Mouse (Mus musculus) right cerebral cortex, postnatal 25 days (tissue): ENCODE data around the gene Pan2.
"Not testable (repeated sequence)": the region's sequence is repeated elsewhere in the genome, so short reads cannot be mapped to it uniquely, and the experiment has no call there.

Experiments
- DNase-seq: peaks from one replicate; pipeline ENCODE4 v3.0.0; 2022

Pan2 gene

DNA sequence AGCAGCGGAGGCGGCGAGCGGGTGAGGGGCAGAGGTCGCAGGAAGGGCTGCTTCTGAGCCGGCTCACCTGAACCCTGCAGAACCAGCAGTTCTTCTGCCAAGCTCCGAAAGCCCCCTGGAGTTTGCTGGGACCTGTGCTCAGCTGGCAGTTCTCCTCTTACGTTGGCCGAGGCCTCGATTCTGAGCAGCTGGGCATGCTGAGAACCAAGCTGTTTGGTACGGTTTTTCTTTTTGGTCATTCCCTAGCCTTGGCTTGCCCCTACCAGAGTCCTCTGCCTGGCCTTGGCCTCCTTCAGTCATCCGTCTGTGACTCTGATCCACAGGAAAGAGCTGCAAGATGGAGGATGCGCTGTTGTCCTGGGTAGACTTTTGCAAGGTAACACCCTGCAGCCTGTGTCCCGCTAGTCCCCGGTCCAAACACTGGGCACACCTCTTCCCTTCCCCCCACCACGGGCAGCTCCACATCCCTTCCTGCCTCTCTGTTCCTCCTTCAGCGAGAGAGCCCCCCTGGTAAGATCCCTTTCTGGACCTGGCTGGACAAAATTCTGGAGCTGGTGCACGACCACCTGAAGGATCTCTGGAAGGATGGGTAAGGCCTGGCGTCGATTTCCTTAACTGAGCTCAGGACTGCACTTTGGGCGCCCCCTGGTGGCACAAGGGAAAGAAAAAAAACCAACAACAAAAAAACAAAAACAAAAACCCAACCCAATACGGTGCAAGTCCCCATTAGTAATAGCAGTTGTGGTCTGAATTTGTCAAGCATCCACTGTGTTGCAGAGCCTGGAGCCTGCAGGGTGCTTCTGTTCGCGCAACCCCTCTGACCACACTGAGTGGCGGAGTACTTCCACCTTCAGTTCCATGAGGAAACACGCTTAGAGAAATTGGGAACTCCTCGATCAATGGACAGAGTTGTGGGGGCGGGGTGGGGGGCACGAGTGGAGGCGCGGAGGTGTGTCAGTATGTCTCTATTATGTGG, 19.2 kb upstream of the Pan2 start:
- DNase-seq = peak; percentile 33

DNA sequence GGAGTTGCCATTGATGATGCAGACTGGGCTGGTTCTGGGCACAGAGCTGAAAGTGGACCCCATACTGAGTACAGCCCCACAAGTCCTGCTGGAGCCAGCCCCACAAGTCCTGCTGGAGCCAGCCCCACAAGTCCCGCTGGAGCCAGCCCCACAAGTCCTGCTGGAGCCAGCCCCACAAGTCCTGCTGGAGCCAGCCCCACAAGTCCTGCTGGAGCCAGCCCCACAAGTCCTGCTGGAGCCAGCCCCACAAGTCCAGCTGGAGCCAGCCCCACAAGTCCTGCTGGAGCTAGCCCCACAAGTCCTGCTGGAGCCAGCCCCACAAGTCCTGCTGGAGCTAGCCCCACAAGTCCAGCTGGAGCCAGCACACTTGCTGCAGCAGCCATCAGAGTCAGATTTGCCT, 12.5 kb upstream of the Pan2 start:
- DNase-seq = not testable (repeated sequence)

DNA sequence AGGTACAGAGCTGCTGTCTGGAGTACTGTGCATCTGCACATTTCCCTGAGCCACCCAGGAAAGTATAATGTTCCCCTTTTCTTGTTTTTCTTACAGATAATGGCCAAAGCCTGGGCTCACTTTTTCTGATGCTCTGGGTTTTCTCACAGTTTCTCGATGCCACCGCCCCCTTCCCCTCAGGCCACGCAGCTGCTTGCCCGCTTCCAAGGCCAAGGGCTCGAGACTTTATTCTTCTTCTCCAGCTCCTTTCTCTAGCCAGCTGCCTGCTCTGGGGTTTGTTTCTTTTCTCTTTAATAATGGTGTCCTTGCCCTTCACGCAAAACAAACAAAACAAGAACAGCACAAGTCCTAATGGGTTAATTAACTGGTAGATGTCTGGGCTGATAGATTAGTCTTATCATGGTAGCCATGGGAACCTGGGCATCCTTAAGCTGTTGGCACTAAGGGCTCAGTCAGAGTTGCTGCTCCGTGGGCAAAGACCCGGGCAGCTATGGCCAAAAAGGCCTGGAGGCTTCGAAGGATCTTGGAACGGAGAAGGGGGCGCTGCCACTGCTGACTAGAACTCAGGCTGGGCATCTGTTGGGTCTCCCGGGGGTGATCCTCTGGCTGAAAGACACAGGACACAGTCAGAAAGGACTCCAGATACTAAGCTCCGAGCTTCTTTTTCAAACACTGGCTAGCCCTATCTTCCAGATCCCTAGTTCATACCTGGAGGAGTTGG, 6.6 kb upstream of the Pan2 start:
- DNase-seq = no peak

DNA sequence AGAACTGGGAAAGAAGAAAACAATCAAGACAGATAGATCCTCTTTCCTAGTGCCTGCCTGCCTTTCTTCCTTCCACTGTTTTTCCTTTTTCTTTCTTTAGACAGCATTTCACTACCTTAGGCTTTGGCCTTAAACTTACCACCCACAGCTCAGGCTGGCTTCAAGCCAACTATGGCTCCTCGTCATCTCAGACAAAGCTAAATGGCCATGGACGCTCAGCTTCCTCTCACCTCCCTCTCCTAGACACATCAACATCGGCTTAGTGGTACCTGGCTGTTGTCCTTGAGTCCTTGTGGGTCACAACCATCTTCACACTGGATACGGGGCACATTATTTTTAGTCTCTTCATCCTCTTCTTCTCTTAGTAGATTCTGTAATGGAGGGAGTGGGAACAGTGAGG, 5.9 kb upstream of the Pan2 start:
- no peak for DNase-seq

DNA sequence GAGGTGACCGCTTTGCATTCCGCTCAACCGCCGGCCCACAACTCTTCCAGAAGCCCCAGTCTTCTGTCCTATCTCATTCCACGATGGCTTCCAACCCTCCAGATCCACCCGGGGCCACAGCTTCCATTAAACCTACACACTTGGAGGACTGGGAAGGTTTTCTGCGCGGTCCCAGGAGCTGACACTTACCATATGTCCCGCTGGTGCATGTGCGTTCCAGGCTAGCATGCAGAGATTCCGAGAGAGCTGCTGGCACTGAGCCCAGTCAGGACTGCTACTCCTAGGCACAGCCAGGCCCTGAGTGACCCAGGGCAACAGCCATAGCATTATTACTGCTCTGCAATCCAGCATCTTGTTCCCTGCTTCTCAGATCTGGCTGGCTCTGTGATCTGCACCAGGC, 5.5 kb upstream of the Pan2 start:
- DNase-seq = no peak

DNA sequence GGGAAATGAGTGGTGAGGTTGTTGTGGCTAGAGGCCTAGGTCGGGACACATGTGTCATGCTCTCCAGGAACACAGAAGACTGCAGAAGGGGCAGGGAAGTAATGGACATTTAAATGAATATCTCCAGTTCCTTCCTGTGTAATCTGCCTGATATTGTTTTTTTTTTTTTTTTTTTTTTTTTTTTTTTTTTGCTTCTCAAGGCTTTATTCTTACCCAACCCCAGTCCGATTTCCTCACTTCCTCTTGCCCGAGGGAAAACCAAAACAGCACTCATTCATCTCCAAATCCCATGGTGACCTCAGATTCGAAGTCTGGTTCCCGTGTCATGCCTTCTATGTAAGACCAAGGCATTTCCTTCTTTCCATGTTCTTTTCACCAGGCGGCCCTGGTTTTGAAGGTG, 4.9 kb upstream of the Pan2 start:
- DNase-seq = no peak

DNA sequence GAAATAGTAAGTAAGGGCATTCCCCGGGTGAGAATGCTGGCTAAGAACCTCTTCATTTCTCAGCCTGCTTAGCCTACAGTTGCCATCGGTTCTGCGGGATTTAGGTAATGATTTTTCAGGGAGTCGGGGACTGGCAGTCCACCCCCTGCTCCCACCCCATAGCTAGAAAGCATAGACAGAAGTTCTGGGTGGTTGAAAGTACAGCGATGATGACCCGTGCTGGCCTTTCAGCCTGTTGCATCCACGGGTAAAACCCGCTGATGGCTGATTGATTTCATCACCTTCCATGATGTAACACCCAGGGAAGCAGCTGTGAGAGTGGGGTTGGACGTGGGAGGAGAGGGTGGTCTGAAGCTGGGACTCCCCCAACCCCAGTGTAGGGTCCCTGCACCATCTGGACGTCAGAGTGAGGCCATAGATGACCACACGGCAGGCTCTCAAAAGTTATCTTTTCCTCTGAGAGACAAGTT, 4.4 kb upstream of the Pan2 start, which contains the start of gene Il23a:
TSS of gene Il23a (minus strand) at position 51 of the 470 bp plus-strand sequence.
- no peak for DNase-seq

DNA sequence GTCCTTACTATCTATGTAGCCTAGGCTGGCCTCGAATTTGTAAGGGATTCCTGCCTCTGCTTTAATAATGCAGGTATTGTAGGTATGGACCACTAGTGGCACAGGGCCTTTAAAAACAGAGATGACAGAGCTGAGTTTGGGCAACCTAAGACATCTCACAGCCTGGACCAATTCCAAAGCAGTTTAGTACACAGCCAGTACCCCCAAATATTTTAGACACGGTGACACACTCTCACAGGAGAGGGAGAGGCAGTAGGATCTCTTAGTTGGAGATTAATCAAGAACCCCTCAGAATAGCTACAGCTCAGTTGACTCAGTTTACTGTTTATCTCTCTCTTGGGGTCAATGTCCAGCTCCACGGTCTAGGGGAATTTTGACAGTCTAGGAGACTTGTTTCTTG, 778 bp upstream of the Pan2 start:
- DNase-seq = no peak

DNA sequence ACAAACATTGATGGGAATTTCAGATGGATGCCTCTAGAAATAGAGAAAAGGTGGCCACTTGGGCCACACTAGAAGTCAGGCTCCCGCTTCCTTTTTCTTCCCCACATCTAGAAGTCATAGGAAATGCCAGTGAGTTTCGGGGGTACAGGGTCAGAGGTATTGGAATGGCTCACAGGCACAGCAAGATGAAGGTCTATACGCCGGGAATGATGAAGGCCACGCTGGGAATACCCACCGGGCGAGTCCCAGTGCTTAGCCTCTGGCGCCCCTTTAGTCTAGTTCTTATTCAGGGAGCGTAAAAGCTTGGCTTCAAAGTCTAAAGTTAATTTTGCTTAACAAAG, 380 bp upstream of the Pan2 start:
- DNase-seq = no peak

DNA sequence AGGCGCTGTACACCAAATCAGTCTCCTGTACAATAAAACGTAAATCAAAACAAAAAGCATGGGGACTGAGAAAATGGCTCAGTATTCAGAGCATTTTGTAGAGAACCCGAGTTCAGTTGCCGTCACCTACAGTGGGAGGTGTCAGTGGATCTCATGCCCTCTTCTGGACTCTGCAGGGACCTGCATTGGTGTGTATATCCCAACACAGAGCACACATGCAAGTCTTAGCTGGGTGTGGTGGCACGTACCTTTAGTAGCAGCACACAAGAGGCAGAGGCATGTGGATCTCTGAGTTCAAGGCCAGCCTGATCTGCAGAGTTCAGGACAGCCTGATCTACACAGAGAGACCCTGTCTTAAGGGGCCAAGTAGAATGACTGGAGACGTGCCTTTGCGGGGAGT, 6.5 kb downstream of the Pan2 start:
- no peak for DNase-seq

DNA sequence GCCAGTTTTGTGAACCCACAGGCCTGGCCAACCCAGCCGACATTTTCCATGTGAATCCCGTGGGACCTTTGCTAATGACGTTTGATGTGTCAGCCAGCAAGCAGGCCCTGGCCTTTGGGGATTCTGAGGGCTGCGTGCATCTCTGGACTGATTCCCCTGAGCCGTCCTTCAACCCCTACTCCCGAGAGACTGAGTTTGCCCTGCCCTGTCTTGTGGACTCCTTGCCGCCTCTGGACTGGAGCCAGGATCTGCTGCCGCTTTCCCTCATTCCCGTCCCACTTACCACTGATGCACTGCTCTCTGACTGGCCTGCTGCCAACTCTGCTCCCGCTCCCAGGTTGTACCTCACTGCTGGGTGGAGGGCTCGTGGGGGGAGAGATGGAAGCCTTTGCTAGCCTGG, 7.0 kb downstream of the Pan2 start:
- no peak for DNase-seq

DNA sequence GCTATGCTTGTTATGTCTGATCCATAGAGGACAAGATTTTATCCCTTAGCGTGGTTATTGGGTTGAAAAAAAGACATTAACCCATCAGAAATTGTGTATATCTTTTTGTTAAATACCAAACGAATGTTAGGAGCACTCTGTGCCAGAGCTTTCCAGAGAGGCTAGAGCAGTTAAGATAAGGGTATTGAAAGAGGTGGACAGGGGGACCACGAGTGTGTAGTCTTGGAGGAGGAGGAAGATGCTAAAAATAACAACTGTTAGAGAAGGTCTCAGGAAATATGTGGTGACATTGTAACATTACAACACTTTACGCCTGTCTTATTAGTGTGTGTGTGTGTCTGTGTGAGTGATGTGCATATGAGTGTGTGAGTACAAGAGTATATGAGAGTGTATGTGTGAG, 7.8 kb downstream of the Pan2 start:
- DNase-seq = no peak

DNA sequence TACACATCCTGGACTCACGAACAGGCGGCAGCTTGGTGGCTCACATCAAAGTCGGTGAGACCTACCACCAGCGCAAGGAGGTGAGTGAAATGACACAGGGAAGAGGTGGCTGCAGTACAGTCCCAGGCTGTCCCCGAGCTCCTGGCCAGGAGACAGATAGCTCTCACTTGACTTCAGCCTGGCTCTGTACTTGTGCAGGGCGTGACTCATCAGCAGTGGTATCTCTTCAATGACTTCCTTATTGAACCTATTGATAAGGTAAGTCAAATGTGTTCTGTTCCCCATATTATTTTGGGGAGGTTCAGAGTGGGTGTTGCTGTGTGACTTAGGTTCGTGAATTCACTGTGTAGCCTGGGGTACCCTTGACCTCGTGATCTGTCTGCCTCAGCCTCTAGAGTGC, 12.4 kb downstream of the Pan2 start:
- no peak for DNase-seq

DNA sequence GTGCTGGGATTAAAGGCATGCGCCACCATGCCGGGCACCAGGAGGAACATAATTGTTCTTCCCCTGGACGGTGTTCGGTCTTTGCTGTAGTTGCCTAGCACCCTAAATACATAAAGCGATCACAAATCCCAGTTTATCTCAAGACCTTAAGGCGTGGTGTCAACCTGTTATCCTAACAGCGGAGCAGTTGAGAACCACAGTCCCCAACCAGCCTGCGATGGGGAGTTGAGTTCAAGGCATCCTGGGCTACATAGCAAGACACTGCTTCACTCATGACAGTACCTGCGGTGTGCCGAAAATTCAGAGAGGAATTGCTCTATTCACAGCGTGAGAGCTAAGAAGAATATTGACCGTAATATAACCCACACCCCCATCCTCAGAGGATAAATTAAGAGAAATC, 18.5 kb downstream of the Pan2 start:
- DNase-seq = no peak

DNA sequence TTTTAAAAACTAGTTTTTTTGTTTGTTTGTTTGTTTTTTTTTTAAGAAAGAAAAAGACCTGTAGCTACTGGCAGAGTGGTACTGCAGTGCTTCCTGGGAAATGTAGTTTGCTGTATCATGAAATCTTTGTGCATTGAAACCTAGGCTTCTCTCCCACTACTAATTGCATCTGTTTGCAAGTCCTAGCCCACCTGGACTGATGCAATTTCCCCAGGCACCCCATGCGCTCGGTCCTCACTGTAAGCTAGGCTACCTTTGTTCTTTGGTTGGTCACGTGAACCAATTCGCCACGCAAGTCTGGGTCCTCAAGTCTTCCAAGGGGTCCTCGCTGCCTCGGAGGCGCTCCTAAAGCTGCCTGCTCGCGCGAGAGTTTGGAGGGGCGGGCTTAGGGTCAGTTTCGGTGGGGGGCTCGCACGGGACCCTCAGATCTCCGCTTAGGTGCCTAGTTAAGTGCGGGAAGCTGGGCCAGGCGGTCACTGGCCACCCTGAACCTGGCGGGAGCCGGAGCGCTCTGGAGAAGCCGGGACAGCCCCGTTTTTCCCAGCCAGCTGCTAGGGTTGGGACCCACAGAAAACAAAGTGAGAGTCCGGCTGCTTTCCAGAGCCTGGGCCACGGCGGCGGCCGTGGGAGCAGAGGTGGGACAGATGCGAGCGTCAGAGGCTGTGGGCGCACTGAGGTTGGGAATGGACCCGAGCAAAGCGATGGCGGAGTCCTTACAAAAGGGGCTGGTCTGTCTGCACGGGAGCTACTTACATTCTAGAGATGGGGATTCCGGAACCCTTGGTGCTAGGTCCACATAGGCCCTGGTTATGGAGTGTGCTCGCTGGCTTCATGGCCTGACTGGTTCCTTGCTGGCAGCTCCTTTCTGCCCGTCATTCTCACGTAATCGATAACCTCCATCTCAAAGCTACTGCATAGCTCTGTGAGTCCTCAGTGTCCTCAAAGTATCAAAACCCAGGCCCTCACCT, 19.3 kb downstream of the Pan2 start, which contains the start of gene Cnpy2:
TSS of gene Cnpy2 (plus strand) at position 319 of the 968 bp plus-strand sequence.
- peak; percentile 87 for DNase-seq

DNA sequence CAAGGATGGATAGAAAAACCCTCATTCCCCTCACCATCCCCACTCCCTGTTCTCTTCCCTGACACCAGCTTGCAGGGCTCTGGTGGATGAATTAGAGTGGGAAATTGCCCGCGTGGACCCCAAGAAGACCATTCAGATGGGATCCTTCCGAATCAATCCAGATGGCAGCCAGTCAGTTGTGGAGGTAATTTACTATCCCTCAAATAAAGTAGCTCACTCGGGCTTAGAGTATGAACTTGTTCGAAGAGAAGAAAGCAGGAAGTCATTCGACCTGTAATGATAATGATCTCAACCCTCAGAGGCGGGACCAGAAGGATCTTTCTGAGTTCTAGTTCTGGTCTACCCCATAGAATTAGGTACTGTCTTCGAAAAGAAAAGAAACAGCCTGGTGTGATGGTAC, 20.4 kb downstream of the Pan2 start:
- DNase-seq = no peak

DNA sequence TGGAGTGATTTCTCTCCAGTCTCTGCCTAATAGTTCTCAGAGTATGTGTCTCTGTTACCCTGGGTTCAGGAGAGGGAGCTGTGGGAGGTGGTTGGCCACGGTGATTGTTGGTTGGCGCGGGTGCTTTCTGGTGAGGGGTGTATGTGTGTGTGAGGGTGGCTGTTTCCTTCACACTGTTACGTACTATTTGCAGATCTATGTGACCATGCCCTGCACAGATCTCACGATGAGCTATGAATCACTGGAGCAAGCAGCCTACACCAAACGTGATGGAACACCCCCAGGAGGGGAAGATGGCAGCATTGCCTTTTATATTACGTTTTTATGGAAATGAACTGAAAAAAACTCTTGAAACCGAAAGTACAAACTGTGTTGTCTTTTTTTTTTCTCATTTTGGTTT, 23.7 kb downstream of the Pan2 start:
- DNase-seq = no peak

DNA sequence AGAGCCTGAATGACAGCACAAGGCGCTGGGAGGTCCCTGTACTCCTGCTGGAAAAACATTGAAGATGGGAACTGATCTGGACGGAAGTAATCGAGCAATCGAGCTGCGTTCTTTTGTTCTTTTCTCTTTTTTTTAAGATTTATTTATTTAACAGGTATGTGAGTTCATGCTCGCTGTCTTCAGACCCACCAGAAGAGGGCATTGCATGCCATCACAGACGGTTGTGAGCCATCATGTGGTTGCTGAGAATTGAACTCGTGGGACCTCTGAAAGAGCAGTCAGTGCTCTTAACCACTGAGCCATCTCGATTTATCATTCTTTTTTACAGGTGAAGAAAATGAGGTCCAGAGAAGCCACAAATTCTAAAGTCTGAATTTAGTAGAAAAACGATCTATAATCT, 24.5 kb downstream of the Pan2 start:
- DNase-seq = no peak

DNA sequence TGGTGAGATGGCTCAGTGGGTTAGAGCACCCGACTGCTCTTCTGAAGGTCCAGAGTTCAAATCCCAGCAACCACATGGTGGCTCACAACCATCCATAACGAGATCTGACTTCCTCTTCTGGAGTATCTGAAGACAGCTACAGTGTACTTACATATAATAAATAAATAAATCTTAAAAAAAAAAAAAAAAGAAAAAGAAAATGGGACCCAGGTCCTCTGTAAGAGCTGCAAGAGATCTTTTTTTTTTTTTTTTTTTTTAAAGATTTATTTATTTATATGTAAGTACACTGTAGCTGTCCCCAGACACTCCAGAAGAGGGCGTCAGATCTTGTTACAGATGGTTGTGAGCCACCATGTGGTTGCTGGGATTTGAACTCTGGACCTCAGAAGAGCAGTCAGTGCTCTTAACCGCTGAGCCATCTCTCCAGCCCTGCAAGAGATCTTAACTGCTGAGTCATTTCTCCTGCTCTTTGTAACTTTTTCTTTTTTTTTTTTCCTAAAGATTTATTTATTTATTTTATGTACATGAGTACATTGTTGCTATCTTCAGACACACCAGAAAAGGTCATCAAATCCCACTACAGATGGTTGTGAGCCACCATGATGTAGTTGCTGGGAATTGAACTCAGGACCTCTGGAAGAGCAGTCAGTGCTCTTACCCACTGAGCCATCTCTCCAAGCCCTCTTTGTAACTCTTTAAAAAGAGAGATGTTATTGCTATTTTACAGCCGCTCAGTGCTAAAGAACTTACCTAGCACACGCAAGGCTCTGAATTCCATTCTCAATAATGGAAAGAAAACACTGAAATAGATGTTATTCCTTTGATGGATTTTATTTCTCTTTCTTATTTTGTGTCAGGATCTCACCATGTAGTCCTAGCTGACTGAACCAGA, 29.5 kb downstream of the Pan2 start:
- DNase-seq = not testable (repeated sequence)

DNA sequence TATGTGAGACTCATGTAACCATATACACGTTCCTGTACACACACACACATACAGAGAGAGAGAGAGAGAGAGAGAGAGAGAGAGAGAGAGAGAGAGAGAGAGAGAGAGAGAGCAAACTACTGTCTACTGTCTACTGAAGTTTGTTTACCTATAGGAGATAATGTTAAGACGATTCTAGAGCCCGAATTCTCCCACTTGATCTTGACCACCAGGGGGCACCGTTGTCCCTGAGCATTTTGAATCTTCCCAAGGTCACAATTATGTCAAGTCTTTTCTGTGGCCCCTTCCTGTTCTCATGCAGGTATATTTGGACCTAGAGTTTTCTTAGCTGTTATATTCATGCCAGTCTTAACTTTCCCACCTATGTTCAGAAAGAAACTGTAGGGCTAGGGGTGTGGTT, 32.4 kb downstream of the Pan2 start:
- DNase-seq = peak; percentile 31

DNA sequence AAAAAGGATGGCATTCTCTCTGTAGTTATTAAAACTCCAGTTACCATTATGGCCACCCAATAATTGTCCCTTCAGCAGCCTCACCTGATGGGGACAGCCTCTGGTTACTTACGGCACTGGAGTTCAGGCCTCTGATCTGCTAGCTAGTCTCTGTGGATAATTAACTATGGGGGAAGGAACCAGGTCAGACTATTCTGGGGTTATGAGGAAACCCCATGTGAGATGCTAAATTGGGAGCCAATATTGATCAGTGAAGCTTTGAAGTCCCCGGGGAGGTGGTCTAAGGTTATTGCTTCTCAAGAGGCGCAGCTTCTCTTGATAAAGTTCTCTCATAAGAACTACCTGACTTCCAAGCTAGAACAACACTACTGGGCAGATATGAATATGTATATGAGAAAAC, 33.1 kb downstream of the Pan2 start:
- no peak for DNase-seq

DNA sequence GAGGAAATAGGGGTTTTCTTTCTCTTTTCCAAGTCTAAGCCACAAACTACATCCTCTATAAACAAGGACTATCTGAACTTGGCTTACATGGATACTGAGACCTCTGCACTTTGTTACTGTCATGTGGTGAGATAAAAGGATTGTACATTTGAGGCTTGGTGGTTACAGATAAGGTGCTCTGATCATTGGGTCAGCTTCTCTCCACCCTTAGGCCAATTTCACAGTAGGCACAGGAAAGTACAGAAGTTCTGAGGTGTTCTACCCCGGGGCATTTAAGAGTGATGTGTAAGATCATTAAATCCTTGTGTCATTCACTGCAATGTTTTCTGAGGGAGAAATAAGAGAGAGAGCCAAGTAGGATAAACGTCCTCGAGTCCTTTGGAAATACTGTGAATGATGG, 33.5 kb downstream of the Pan2 start:
- no peak for DNase-seq
